Mouse (Mus musculus) adipose tissue, adult 10 weeks (tissue): ENCODE data around the gene Clpb. TPM values are rescaled to one million over a fixed set of nuclear protein-coding genes. Genes with fewer than 3 reads are reported as not detected.

Experiments
- polyA plus RNA-seq: library from polyadenylated mRNA; stranded (reverse); fragments of 350-450 nt; fragmentation: Illumina TruSeq; extraction: RNeasy Lipid Tissue Mini Kit (QIAGEN cat#74804); gene quantifications from one replicate; pipeline ENCODE4 v1.2.3, GENCODE M21; 2014; ENCODE audit warnings: low read depth, low replicate concordance

The Clpb gene
- polyA plus RNA-seq: 54.5 TPM

GRCm38 (mm10) chr7:101663514-101664159 lies at the start of gene Clpb:
Gene Clpb (plus strand): TSS chr7:101663633.

GRCm38 (mm10) chr7:101817861-101818401 lies 154.5 kb downstream of the Clpb start, which contains the start of gene Phox2a:
Gene Phox2a (plus strand): TSS chr7:101818313.

GRCm38 (mm10) chr7:101837606-101838471 lies 174.4 kb downstream of the Clpb start, which contains the start of gene Inppl1:
Gene Inppl1 (minus strand): TSS chr7:101838229.

Other genes with a start within 250 kb of the Clpb start
- gene Pde2a, start 241.9 kb upstream of the Clpb start, polyA plus RNA-seq: 30.8 TPM
- 0.14 TPM for gene Art2b, start 78.0 kb upstream of the Clpb start, polyA plus RNA-seq
- not detected for gene Phox2a, start 154.7 kb downstream of the Clpb start, polyA plus RNA-seq
- gene Inppl1, start 174.6 kb downstream of the Clpb start, polyA plus RNA-seq: 45.5 TPM
- 58.4 TPM for gene Folr2, start 193.6 kb downstream of the Clpb start, polyA plus RNA-seq
- gene Anapc15, start 200.1 kb downstream of the Clpb start, polyA plus RNA-seq: 26.5 TPM
- 41.9 TPM for gene Folr1, start 207.2 kb downstream of the Clpb start, polyA plus RNA-seq
- 159 TPM for gene Lamtor1, start 242.3 kb downstream of the Clpb start, polyA plus RNA-seq
- gene Tomt, start 242.7 kb downstream of the Clpb start, polyA plus RNA-seq: 0.65 TPM